Mouse (Mus musculus) forebrain, embryonic 13.5 days (tissue): ENCODE data around the gene Ethe1. TPM values are rescaled to one million over a fixed set of nuclear protein-coding genes. Genes with fewer than 3 reads are reported as not detected.
A peak's percentile ranks its signal among the peaks of the same experiment; 100 is the strongest.

Source experiments
- ATAC-seq: fragments of 200-750 bp; cut with Nextera tagmentation; 2 replicates; pipeline ENCODE4 v1.8.0; 2017
- H3K27ac ChIP-seq: fragments of 300-500 bp; sonication (generic); 2 replicates; pipeline ENCODE4 v1.5.1; 2015; ENCODE audit warnings: inconsistent platforms, mild to moderate bottlenecking, moderate library complexity
- H3K27me3 ChIP-seq: fragments of 300-500 bp; sonication (generic); 2 replicates; pipeline ENCODE4 v1.6.1; 2015; ENCODE audit warnings: mild to moderate bottlenecking, inconsistent platforms
- H3K36me3 ChIP-seq: fragments of 300-500 bp; sonication (generic); 2 replicates; pipeline ENCODE4 v1.6.1; 2015; ENCODE audit warnings: mild to moderate bottlenecking, inconsistent platforms; ENCODE audit not compliant: poor library complexity, severe bottlenecking
- H3K4me1 ChIP-seq: fragments of 300-500 bp; sonication (generic); 2 replicates; pipeline ENCODE4 v1.6.1; 2015; ENCODE audit warnings: inconsistent platforms
- H3K4me2 ChIP-seq: fragments of 300-500 bp; sonication (generic); 2 replicates; pipeline ENCODE4 v1.6.1; 2015; ENCODE audit warnings: inconsistent platforms, mild to moderate bottlenecking, moderate library complexity
- H3K4me3 ChIP-seq: fragments of 300-500 bp; sonication (generic); 2 replicates; pipeline ENCODE4 v1.5.1; 2015; ENCODE audit warnings: mild to moderate bottlenecking, inconsistent platforms
- H3K9ac ChIP-seq: fragments of 300-500 bp; sonication (generic); 2 replicates; pipeline ENCODE4 v1.6.1; 2015; ENCODE audit warnings: mild to moderate bottlenecking, inconsistent platforms
- H3K9me3 ChIP-seq: fragments of 300-500 bp; sonication (generic); replicated peaks from 2 replicates; pipeline ENCODE4 v1.6.1; 2016; ENCODE audit warnings: inconsistent platforms
- WGBS: fragments of 180-500 bp; shearing (Covaris S2); methylation state at CpG from one replicate; pipeline ENCODE4 v1.1.7; 2015; 5-methylcytosine and 5-hydroxymethylcytosine counted together
- polyA plus RNA-seq: library from polyadenylated mRNA; unstranded; fragments of >200 nt; fragmentation: Nextera tagmentation; extraction: Ambion mirVana; gene quantifications from 2 replicates; pipeline ENCODE4 v1.2.1, GENCODE M21; 2015

Ethe1 gene
- polyA plus RNA-seq, 1 experiment from 2014 or later: 16.8 TPM

GRCm38 (mm10) chr7:24561450-24561849 lies 25.9 kb upstream of the Ethe1 start:
- no peak overlapping the region for H3K27ac ChIP-seq
- 94% methylated on average over 4 of the region's 4 CpGs for WGBS
- no peak overlapping the region for H3K4me3 ChIP-seq
- H3K4me2 ChIP-seq: no peak overlapping the region
- no peaks in the 10 kb centered on the region for H3K9me3 ChIP-seq
- H3K4me1 ChIP-seq: no peaks in the 10 kb centered on the region
- peaks cover 64% of the 10 kb centered on the region for H3K36me3 ChIP-seq
- H3K27me3 ChIP-seq: no peaks in the 10 kb centered on the region
- ATAC-seq: no peak
- no peak overlapping the region for H3K9ac ChIP-seq

- ATAC-seq: no peak
- H3K36me3 ChIP-seq: peaks cover 75% of the 10 kb centered on the region
- WGBS: 93% methylated on average over 8 of the region's 8 CpGs
Measured at GRCm38 (mm10) chr7:24563191-24563836, 24.0 kb upstream of the Ethe1 start.

GRCm38 (mm10) chr7:24563837-24564206 lies 23.5 kb upstream of the Ethe1 start:
- H3K4me3 ChIP-seq: no peak overlapping the region
- no peaks in the 10 kb centered on the region for H3K9me3 ChIP-seq
- H3K27ac ChIP-seq: no peak overlapping the region
- WGBS: 91% methylated on average over 4 of the region's 4 CpGs
- no peaks in the 10 kb centered on the region for H3K27me3 ChIP-seq
- no peak overlapping the region for H3K9ac ChIP-seq
- no peaks in the 10 kb centered on the region for H3K4me1 ChIP-seq
- H3K36me3 ChIP-seq: peaks cover 79% of the 10 kb centered on the region
- no peak for ATAC-seq
- H3K4me2 ChIP-seq: no peak overlapping the region

More at GRCm38 (mm10) chr7:24563191-24563836, 24.0 kb upstream of the Ethe1 start:
- Histone ChIP-seq H3K4me1 (no peaks in the 10 kb centered on the region), H3K27me3 (no peaks in the 10 kb centered on the region), H3K4me3 (no peak overlapping the region), H3K27ac (no peak overlapping the region), H3K9me3 (no peaks in the 10 kb centered on the region), H3K4me2 (no peak overlapping the region), H3K9ac (no peak overlapping the region)

GRCm38 (mm10) chr7:24564607-24565265 lies 22.6 kb upstream of the Ethe1 start:
- peaks cover 81% of the 10 kb centered on the region for H3K36me3 ChIP-seq
- WGBS: 62% methylated on average over 6 of the region's 6 CpGs
- peak; percentile 45; the same call in 1 of the 2 replicates for ATAC-seq

GRCm38 (mm10) chr7:24565627-24566026 lies 21.7 kb upstream of the Ethe1 start:
- Histone ChIP-seq H3K36me3 (peaks cover 81% of the 10 kb centered on the region), H3K27ac (no peak overlapping the region), H3K27me3 (no peaks in the 10 kb centered on the region), H3K4me1 (no peaks in the 10 kb centered on the region), H3K9ac (no peak overlapping the region), H3K4me2 (no peak overlapping the region), H3K4me3 (no peak overlapping the region), H3K9me3 (no peaks in the 10 kb centered on the region)
- ATAC-seq: no peak
- WGBS: 95% methylated on average over 11 of the region's 11 CpGs

More at GRCm38 (mm10) chr7:24564607-24565265, 22.6 kb upstream of the Ethe1 start:
- no peak overlapping the region for H3K4me3 ChIP-seq
- no peaks in the 10 kb centered on the region for H3K9me3 ChIP-seq
- H3K4me1 ChIP-seq: no peaks in the 10 kb centered on the region
- H3K4me2 ChIP-seq: no peak overlapping the region
- H3K9ac ChIP-seq: no peak overlapping the region
- H3K27ac ChIP-seq: no peak overlapping the region
- H3K27me3 ChIP-seq: no peaks in the 10 kb centered on the region

GRCm38 (mm10) chr7:24566206-24566605 lies 21.1 kb upstream of the Ethe1 start:
- Histone ChIP-seq H3K9me3 (no peaks in the 10 kb centered on the region), H3K27ac (no peak overlapping the region), H3K4me3 (no peak overlapping the region), H3K4me1 (no peaks in the 10 kb centered on the region), H3K9ac (no peak overlapping the region), H3K36me3 (peaks cover 80% of the 10 kb centered on the region), H3K27me3 (no peaks in the 10 kb centered on the region), H3K4me2 (no peak overlapping the region)
- WGBS: 95% methylated on average over 9 of the region's 9 CpGs
- no peak for ATAC-seq

GRCm38 (mm10) chr7:24568512-24568911 lies 18.8 kb upstream of the Ethe1 start:
- H3K9ac ChIP-seq: no peak overlapping the region
- whole genome bisulfite sequencing: 84% methylated on average over 4 of the region's 4 CpGs
- H3K9me3 ChIP-seq: no peaks in the 10 kb centered on the region
- H3K4me3 ChIP-seq: no peak overlapping the region
- peaks cover 78% of the 10 kb centered on the region for H3K36me3 ChIP-seq
- ATAC-seq: no peak
- no peak overlapping the region for H3K4me2 ChIP-seq
- no peaks in the 10 kb centered on the region for H3K27me3 ChIP-seq
- H3K4me1 ChIP-seq: no peaks in the 10 kb centered on the region
- no peak overlapping the region for H3K27ac ChIP-seq

- peaks cover 74% of the 10 kb centered on the region for H3K36me3 ChIP-seq
- H3K4me3 ChIP-seq: no peak overlapping the region
- H3K9me3 ChIP-seq: no peaks in the 10 kb centered on the region
- 83% methylated on average over 4 of the region's 4 CpGs for WGBS
- no peaks in the 10 kb centered on the region for H3K4me1 ChIP-seq
- no peaks in the 10 kb centered on the region for H3K27me3 ChIP-seq
- no peak overlapping the region for H3K9ac ChIP-seq
- no peak overlapping the region for H3K4me2 ChIP-seq
- ATAC-seq: no peak
- H3K27ac ChIP-seq: no peak overlapping the region
Measured at GRCm38 (mm10) chr7:24571071-24571470, 16.3 kb upstream of the Ethe1 start.

- Histone ChIP-seq H3K27me3 (no peaks in the 10 kb centered on the region), H3K9me3 (no peaks in the 10 kb centered on the region), H3K9ac (no peak overlapping the region), H3K4me3 (no peak overlapping the region), H3K4me2 (no peak overlapping the region), H3K27ac (no peak overlapping the region), H3K4me1 (no peaks in the 10 kb centered on the region), H3K36me3 (peaks cover 60% of the 10 kb centered on the region)
- no peak for ATAC-seq
- WGBS: 54% methylated on average over 5 of the region's 5 CpGs
Measured at GRCm38 (mm10) chr7:24572455-24572854, 14.9 kb upstream of the Ethe1 start.

- Histone ChIP-seq H3K9me3 (no peaks in the 10 kb centered on the region), H3K4me3 (no peak overlapping the region), H3K4me1 (no peaks in the 10 kb centered on the region), H3K27me3 (no peaks in the 10 kb centered on the region), H3K27ac (no peak overlapping the region), H3K36me3 (peaks cover 43% of the 10 kb centered on the region), H3K9ac (no peak overlapping the region), H3K4me2 (no peak overlapping the region)
- WGBS: 72% methylated on average over 12 of the region's 12 CpGs
- no peak for ATAC-seq
Measured at GRCm38 (mm10) chr7:24574224-24574796, 13.0 kb upstream of the Ethe1 start.

GRCm38 (mm10) chr7:24577811-24578210 lies 9.5 kb upstream of the Ethe1 start:
- H3K4me2 ChIP-seq: no peak overlapping the region
- H3K27me3 ChIP-seq: no peaks in the 10 kb centered on the region
- no peak for ATAC-seq
- WGBS: 93% methylated on average over 10 of the region's 10 CpGs
- no peaks in the 10 kb centered on the region for H3K4me1 ChIP-seq
- peaks cover 13% of the 10 kb centered on the region for H3K36me3 ChIP-seq
- H3K9me3 ChIP-seq: no peaks in the 10 kb centered on the region
- H3K4me3 ChIP-seq: no peak overlapping the region
- no peak overlapping the region for H3K9ac ChIP-seq
- H3K27ac ChIP-seq: no peak overlapping the region

- Histone ChIP-seq H3K9ac (no peak overlapping the region), H3K36me3 (no peaks in the 10 kb centered on the region), H3K9me3 (no peaks in the 10 kb centered on the region), H3K4me3 (no peak overlapping the region), H3K4me1 (peaks cover 11% of the 10 kb centered on the region; the same call in 1 of the 2 replicates), H3K4me2 (no peak overlapping the region), H3K27me3 (peaks cover 28% of the 10 kb centered on the region), H3K27ac (no peak overlapping the region)
- ATAC-seq: no peak
- 82% methylated on average over 6 of the region's 6 CpGs for WGBS
Measured at GRCm38 (mm10) chr7:24584876-24585275, 2.5 kb upstream of the Ethe1 start.
